Mouse (Mus musculus): ENCODE data around the gene C2cd3.

Gene C2cd3

DNA sequence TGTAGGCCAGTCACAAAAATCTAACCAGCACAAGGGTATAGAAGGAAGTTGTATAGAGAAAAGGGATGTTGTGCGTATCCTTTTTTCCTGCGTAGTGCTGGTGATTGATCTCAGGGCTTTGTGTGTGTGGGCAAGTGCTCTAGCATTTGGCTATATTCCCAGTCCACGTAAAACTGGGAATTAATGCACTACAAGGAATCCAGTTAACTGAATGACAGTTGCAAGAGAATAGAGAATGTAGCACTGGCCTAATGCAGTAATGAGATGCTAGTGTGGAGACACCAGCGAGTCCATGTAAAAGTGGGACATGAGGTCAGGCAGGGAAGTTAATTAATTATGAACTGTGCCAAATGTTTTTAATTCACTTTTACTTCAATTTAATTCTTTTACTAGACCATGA is 30.7 kb downstream of the C2cd3 start:
- in situ Hi-C loops (cut with MboI, MseI): no loop called here

DNA sequence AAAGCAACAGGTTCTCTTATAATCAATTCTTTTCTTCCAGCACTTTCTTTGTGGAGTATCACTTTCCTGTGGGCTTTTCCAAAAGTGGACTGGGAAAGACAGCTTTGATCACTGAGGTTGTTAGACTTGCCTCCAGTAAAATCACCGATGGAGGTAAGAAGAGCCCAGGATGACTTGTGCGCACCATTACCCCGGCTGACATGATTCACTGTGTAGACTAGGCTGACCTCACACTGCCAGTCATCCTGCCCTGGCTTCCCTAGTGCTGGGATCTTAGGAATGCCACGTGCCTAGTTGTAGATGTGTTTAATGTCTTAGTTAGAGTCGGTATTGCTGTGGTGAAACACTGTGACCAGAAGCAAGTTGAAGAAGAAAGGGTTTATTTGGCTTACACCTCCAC is 35.6 kb downstream of the C2cd3 start:
- in situ Hi-C loops (cut with MboI, MseI): no loop called here

DNA sequence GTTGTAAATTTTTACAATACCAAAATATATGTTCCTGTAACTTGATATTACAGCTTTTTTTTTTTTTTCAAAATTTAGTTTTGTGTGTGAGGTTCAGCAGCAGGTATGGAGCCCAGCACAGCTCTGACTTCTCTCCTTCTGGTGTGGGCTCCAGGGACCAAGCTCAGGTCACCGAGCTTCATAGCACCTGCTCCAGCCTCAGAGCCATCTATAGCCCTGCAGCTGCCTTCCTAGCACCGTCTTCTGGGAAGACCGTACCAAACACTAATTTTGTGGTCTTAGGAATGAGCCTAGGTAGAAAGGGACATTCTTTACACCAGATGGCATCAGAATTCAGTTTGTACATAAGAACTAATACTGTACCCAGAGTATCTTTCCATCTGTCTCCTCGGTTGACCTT is 36.7 kb downstream of the C2cd3 start:
- in situ Hi-C loops (cut with MboI, MseI): no loop called here

DNA sequence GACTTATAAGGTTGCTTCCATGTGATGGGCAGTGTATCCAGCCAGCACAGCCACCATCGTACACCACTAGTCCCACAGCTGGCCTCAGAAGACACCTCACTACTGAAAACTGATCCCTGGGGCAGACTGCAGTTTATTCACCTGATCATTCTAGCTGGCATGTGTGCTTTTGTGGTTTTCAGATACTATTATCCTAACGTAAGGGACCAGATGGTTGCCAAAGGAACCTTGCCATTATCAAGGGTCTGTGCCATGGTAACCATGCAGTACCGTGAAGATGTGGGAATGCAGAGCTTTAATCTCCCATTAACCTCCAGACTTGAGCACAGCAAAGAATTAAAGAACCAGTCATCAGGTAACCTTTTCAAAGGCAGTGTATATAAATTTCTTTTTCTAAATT is 53.8 kb downstream of the C2cd3 start:
- in situ Hi-C loops (cut with MboI, MseI): no loop called here

DNA sequence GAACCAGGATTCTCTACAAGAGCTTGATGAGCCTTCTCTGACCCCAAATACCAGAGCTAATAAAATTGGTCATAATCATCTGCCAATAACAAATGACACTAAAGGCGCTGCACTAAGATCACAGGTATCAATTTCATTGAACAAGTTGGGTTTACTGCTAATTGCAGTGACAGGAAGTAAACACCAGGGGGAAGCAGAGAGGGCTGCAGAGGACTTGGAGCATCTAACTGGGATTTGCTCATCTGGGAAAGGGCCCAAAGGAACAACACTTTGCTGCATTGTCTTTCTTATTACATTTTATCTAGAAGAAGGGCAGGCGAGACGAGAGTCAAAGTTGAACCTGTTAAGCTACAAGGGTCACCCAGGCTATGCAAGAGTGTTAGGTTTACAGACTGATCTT is 57.1 kb downstream of the C2cd3 start:
- in situ Hi-C loops (cut with MboI, MseI): no loop called here

DNA sequence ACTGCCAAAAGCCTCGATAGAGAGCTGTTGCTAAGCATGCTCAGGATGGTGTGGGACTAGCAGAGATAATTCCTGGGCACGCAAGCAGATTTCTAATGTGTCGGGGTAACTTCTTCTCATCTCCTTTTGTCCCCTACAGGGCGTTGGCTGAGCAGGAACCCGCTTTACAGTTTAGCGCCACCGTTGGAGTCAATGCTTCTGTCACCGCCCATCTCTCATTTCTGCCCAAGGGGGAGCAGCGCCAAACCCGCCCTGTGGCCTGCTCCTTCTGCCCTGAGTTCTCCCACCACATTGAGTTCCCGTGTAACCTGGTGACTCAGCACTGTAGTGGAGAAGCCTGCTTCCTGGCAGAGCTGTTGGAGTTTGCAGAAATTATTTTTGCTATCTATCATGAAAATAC is 57.9 kb downstream of the C2cd3 start:
- in situ Hi-C loops (cut with MboI, MseI): no loop called here

DNA sequence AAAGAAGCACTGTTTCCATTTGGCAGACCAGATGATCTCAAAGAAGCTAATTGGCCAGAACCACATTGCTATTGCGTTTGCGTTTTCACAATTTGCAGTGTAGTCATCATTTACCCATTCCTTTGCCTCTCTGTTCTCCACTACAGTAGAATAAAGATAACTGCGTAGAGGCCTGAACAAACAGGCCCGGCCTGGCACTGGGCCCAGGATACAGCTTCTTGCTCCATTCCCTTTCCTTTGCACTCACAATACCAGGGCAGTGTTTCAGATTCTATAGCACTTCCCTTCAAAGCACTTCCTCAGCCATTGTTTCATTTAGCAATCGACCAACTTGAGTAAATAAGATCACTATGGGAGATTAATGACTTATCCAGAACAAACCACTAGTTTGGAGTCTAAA is 59.1 kb downstream of the C2cd3 start:
- in situ Hi-C loops (cut with MboI, MseI): no loop called here

DNA sequence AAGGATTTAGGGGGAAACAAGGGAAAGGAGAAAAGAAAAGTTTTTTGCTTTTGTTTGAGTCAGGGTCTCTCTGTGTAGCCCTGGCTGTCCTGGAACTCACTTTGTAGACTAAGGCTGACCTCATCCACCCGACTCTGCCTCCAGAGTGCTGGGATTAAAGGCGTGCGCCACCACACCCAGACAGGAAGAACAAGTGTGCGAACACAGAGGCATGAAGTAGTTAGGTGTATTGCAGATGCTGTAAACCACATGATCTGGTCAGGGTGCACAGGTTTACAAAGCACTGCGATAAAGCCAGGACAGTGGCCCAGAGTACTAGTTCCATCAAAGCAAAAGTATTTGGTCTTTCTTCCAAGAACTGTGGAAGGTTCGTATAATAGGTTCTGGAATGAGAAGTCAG is 61.3 kb downstream of the C2cd3 start:
- in situ Hi-C loops (cut with MboI, MseI): no loop called here

DNA sequence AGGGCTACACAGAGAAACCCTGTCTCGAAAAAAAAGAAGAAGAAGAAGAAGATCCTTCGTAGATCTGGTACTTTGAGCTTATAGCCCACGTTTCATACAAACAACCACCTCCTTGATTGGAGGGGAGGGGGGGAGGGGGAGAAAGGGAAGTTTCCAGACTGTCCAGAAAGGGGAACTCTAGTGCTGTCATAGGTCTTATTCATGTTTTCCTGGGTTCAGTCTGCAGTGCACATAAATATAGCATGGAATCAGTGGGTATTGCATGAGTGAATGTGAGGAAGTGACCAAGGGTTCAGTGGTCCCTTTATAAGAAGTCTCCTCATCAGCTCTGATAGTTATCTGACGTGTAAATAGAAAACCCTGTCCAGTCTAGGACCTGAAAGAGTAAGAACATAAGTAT is 71.7 kb downstream of the C2cd3 start:
- in situ Hi-C loops (cut with MboI, MseI): no loop called here

DNA sequence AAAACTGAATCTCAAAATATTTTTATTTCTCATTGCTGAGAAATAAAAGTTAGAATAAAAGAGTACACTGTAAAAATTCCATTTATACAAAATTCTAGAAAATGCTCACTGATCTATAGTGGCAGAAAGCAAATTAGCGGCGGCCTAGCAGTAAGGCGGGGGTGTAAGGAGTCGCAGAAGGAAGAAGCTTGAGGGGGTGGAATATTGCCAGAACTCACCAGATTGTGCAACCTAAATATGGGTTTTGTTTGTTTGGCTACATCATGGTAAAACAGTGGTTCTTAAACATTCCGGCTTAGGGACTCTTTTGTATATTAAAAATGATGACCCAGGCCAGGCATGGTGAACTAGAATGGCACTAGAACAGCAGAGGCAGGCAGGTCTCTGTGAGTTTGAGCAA is 74.2 kb downstream of the C2cd3 start:
- in situ Hi-C loops (cut with MboI, MseI): no loop called here

DNA sequence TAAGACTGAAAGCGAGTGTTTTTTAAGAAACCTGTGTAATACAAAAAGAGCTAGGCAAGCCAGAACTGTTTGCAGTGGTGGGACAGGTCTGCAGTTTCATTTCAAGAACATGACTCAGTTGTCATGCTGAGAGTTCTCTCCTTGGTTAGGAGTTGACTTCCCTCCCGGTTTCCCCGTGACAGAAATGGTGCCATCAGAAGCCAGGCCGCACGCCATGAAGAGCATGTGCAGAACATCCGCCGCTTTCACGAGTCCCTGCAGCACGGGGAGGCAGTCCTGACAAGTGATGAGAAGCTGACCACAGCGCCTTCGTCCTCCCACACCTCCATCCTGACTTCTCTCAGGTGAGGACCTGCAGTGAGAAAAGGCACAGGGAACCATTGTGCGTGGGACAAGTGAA is 76.5 kb downstream of the C2cd3 start:
- in situ Hi-C loops (cut with MboI, MseI): no loop called here

DNA sequence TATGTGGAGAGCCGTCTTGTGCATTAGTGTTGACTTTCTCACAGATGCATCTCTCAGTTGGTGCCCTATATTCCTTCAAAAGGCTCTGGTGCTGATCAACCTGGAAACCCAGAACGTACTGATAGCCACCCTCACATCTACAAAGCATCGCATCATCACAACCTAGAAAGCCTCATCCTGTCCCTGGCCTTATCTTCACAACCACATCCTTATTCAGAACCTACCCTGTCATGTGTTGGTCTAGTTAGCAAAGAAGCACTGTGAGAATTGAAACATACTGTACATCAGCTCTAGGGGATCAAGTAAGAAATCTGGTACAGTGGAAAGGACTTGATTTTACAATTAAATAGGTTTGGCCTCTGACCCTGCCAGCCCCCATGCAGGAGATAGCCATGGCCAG is 77.0 kb downstream of the C2cd3 start:
- in situ Hi-C loops (cut with MboI, MseI): no loop called here

DNA sequence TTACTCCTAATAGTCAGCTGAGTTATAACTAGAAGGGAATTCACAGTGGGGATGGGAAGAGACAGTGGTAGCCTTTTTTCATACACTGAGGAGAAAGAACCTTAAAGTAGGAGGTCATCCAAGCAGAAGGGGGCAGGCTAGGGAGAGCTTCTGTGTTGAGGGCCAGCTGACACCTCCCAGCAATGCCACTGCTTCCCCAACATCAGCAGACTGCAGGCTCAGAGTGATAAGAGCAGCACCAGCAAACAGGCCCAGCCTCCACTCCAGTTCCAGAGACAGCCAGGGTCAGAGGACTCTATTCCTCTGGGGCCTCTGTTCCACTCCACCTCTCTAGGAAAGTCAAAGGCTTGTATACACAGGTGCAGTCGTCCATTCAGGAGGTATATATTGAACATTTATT is 86.1 kb downstream of the C2cd3 start:
- in situ Hi-C loops (cut with MboI, MseI): no loop called here

DNA sequence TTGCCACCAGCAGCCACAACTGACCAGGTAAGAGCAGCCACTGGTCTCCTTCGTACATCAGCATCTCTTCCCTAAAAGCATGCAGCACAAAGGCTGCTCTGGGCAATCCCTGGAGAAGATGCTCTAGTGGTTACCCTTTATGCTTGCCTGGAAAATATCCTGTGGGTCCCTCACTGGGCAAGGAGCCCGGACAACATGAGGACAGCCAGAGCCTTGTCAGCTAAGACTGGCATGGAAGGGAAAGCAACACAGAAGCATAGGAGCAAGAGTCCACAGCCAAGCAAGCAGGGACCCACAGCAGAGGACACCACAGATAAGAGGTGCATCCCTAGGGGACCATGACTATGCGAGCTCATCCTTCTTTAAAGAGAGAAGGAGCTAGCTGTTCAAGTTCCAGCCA is 87.8 kb downstream of the C2cd3 start:
- in situ Hi-C loops (cut with MboI, MseI): no loop called here

DNA sequence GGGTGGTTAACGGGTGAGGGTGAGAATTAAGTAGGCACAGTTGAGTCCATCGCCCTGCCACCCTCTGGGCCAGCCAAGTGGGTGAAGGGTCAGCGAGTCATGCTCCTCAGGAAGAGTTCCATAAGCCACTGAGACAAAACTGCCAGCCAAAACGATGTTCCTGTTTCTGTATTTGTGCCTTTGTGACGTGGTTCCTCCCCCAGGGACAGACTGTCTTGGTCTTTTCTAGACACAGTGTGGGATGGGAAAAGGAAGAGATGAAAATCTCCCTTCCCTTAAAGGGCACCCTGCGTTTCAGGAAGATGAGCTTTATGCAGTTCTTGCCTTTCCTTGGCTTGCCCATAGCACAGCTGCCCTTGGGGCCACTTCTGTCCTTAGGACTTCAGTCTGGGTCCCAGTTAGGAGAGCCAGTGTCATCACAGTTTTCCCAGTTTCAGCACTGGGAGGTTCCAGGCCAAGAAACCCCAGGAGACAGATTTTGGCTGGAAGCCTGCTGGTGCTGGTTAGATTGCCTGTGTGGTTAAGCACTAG is 89.7 kb downstream of the C2cd3 start:
- in situ Hi-C loops (cut with MboI, MseI): no loop called here

DNA sequence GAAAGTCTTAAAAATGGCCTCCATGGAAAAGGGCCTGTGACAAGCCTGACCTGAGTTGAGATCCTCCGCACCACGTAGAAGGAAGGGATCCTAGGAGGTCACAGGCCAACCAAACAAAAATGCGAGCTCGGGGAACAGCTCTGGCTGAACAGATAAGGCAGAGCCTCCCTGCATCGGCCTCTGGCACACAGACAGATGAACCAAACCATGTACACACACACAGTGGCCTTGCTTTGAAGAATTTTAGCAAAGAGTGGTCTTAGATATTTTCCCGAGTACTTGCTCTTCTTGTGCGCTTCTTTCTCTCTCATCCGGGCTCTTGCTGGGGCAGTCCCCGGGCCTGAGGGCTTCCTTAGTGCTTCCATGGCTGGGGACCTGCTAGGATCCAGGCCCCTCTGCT is 91.2 kb downstream of the C2cd3 start:
- in situ Hi-C loops (cut with MboI, MseI): no loop called here

DNA sequence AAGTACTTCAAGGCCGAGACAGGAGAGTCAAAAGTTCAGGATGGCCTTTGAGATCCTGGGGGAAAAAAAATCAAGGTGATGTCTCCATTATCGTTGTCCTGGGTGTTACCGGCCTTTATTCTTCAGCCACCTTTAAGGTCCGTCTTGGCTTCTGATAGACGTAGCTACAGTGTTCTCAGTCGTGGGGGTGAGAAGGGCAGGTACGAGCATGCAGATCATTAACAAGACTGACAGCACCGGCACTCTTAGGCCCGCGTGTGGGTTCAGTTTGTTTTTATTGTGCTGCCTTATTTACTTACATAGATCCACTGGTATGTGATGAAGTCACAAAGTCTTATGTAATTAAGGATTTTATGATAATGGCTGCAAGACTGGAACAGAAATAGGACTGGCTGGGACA is 91.7 kb downstream of the C2cd3 start:
- in situ Hi-C loops (cut with MboI, MseI): no loop called here

DNA sequence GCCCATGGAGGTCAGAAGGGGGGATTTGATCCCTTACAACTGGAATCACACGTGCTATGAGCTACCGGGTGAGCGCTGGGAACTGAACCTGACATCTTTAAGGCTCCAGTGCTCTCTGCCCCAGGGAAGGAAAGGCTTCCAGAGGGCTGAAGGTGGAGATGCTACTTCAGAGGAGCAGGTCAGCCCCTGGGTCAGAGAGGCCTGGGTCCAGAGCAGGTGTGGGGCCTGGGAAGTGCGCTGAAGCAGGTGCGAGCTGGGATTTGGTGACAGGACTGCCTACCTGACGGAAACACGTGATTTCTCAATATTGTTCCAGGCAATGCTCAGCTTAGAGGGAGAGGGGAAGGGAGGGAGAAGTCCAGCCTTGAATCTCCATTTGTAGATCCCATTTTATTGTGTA is 92.2 kb downstream of the C2cd3 start:
- in situ Hi-C loops (cut with MboI, MseI): no loop called here

DNA sequence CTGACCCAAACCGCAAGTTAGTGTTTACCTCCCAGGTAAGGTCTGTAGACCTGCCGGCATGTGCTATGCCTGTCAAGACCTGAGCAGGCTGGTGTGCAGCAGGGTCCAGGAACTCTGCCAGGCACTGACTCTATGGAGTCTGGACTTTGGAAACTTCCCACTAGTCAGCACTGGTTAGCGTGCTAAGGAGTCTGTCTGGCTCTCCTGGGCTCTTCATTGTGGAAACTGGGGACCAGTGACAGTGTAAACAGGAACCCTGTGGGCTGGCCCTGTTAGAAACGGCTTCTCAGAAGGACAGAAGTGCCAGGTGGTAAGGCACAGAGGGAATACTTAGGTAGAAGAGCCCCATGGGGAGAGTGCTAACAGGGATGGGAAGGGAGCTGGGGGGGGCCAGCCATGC is 93.2 kb downstream of the C2cd3 start:
- in situ Hi-C loops (cut with MboI, MseI): no loop called here

DNA sequence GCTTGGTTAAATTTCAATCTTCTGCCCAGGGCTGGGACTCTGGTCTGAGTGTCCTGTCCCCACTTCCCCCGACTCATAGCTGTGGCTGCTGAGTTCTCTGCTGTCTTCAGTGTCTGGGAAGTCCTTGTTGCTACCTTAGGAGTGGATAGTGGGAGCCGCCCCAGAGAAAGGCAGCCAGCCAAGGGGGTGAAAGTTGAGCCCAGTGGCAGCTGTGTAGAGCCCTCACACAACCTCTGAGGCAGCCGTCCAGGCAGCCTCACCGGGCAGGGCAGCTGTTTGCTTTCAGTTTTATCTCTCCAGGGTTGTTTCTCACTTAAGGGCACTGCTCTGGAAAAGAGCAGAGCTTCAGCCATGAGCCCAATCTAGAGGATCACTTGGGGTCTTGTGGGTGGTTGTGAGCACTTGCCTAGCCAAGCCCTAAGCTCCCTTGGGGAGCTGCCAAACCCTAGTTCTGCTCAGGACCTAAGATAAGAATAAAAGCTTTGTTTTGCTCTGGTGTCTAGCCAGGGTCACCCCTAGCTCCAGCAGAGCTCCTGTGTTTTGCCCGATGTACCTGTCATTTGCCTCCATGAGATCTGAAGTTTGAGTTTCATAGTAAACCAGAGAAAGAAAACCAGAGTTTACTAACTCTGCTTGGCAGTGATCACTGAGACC is 93.8 kb downstream of the C2cd3 start:
- in situ Hi-C loops (cut with MboI, MseI): no loop called here

DNA sequence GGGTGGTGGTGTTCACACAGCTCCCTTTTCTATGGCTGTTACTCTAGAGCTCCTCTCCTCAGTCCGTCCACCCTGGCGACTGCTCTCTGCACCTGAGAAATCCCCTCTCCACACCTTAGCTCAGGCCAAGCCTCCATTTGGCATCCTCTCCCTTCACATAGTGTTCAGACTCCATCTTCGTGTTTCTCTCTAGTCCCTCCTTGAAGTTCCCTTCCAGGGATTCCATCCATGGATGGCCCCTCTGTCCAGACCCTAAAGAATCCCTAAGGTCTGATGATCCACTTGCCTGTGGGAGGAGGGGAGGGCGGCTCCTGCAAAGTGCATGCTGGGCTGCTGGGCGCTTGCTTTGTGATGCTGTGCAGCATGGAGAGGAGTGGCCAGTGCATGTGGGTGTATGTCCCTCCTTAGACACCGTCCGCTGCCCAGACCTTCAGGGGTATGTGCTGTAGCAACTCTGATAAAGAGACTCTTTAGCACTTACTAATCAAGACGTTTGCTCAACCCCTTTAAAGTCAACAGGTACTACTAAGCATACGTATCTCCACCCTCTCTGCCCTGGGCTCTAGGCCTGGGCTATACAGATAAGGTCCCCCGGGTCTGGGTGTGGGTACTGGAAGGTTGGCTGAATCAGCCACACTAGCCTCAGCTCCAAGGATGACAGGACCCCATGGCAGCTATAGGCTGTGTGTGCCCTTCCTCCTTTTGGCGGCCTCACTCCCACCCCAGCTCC is 94.9 kb downstream of the C2cd3 start:
- in situ Hi-C loops (cut with MboI, MseI): no loop called here

DNA sequence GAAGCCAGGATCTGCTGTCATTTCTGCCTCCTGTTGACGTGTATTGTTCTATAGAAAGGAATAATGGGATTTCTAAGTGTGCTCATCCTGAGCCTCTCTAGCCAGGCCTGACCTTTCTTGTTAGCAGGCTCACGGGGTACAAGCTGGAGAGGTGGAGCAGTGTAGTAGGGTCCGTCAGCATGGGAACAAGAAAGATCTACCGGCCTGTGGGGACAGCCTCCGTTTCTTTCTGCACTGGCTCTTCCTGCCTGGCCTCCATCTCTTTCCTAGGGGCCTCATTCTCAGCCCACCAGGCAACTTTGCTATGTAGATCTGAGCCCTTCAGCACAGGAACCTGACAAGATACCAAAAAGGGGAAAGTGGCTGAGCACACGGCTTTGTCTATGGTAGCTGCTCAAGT is 96.7 kb downstream of the C2cd3 start:
- in situ Hi-C loops (cut with MboI, MseI): no loop called here

DNA sequence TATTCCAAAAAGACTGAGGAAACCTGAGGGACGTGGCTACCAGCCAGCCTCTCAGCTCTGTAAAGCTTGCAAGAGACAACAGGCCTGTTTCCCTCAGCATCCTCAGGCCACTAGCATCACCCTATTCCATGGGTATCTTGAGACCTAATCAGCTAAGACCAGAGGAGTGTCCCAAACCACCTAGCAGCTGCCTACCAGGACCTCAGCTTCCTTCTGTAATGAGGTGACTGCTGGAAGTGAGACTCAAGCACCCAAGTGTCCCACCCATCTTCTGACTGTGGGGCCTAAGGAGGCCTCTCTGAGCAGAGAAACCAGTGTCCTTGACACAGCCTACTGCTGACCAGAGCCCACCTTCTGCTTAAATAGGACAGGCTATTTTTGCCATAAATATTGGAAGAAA is 97.5 kb downstream of the C2cd3 start:
- in situ Hi-C loops (cut with MboI, MseI): no loop called here
